Mouse (Mus musculus) CD4-positive, CD25-positive, alpha-beta regulatory T cell, adult 9 weeks (primary cell): ENCODE data around the gene Vmn1r125. TPM values are rescaled to one million over a fixed set of nuclear protein-coding genes. Genes with fewer than 3 reads are reported as not detected.

Experiments
- polyA plus RNA-seq: library from polyadenylated mRNA; unstranded; fragments of 100-300 nt; shearing (Covaris generic); gene quantifications from one replicate; pipeline ENCODE4 v1.2.1, GENCODE M21; 2017

The Vmn1r125 gene
- polyA plus RNA-seq: not detected

DNA sequence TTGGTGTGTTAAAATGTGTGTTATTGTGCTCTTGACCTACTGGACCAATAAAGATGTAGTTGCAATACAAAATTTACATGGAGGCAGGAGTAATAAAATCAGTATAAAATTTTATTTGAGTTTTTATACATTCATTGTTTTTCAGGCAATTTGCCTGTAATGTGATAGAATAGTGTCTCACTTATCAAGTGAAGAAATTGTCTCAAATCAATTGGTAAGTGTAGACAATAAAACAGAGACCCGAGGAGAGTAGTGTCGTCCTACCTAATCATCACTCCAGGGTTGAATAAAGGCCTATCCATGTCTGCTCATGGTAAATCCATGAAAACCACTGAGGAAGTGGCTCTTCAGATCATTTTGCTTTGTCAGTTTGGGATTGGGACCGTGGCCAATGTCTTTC, at the start of gene Vmn1r125:
TSS of gene Vmn1r125 (plus strand) at position 301 of the 400 bp plus-strand sequence.

DNA sequence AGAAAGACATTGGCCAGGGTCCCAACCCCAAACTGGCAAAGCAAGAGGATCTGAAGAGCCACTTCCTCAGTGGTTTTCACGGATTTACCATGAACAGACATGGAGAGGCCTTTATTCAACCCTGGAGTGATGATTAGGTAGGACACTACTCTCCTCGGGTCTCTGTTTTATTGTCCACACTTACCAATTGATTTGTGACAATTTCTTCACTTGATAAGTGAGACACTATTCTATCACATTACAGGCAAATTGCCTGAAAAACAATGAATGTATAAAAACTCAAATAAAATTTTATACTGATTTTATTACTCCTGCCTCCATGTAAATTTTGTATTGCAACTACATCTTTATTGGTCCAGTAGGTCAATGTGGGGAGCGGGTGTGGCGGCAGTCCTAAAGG, 11.5 kb upstream of the Vmn1r125 start, which contains the start of gene Vmn1r124:
TSS of gene Vmn1r124 (minus strand) at position 101 of the 400 bp plus-strand sequence.

GRCm38 (mm10) chr7:21301367-21301766, 29.4 kb downstream of the Vmn1r125 start, which contains the start of gene Vmn1r126:
Gene Vmn1r126 (minus strand): TSS chr7:21301467.

DNA sequence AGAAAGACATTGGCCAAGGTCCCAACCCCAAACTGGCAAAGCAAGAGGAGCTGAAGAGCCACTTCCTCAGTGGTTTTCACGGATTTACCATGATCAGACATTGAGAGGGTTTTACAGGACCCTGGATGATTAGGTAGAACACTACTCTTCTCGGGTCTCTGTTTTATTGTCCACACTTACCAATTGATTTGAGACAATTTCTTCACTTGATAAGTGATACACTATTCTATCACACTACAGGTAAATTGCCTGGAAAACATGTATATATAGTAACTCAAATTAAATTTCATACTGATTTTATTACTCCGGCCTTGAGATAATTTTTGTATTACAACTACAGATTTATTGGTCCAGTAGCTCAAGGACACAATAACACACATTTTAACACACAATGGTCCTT, 47.8 kb downstream of the Vmn1r125 start, which contains the start of gene Vmn1r127:
TSS of gene Vmn1r127 (minus strand) at position 101 of the 400 bp plus-strand sequence.

Other genes starting within 250 kb of the Vmn1r125 start
- not detected for gene Vmn1r120, start 218.4 kb upstream of the Vmn1r125 start, polyA plus RNA-seq
- gene Vmn1r121, start 173.7 kb upstream of the Vmn1r125 start, polyA plus RNA-seq: not detected
- gene Vmn1r122, start 138.1 kb upstream of the Vmn1r125 start, polyA plus RNA-seq: not detected
- gene Vmn1r123, start 110.0 kb upstream of the Vmn1r125 start, polyA plus RNA-seq: not detected
- not detected for gene Gm5157, start 81.8 kb upstream of the Vmn1r125 start, polyA plus RNA-seq
- not detected for gene Vmn1r124, start 11.6 kb upstream of the Vmn1r125 start, polyA plus RNA-seq
- not detected for gene Vmn1r126, start 29.3 kb downstream of the Vmn1r125 start, polyA plus RNA-seq
- not detected for gene Vmn1r127, start 47.7 kb downstream of the Vmn1r125 start, polyA plus RNA-seq
- not detected for gene Vmn1r128, start 77.2 kb downstream of the Vmn1r125 start, polyA plus RNA-seq
- gene Vmn1r129, start 89.1 kb downstream of the Vmn1r125 start, polyA plus RNA-seq: not detected
- not detected for gene Gm6882, start 160.6 kb downstream of the Vmn1r125 start, polyA plus RNA-seq
- gene Vmn1r130, start 239.6 kb downstream of the Vmn1r125 start, polyA plus RNA-seq: not detected